14 mouse cellular contexts compared by ENCODE assay signal in genomic region chr15:4356397-4356796, GRCm38 (mm10). TPM values are rescaled to one million over a fixed set of nuclear protein-coding genes. Genes with fewer than 3 reads are reported as not detected.
A peak's percentile ranks its signal among the peaks of the same experiment; 100 is the strongest.
DNase-seq lines count a peak whose midpoint lies in the region; ATAC-seq lines count a peak whose summit lies in the region.
"Had no signal": no experiment of that assay in that cellular context is flagged by ENCODE, and none has a peak within 500 bp of the region (broad histone marks: within the 10 kb centered on the region; RNA-seq: fewer than 3 reads in every experiment).

No protein-coding gene starts in this region.

- ATAC-seq in heart, embryonic 11.5 days (replicated peaks; ENCODE audit: insufficient number of reproducible peaks, low FRiP score, low TSS enrichment) = no peak
- ATAC-seq: midbrain, embryonic 16.5 days had no signal

- H3K27me3 ChIP-seq in heart, embryonic 11.5 days (ENCODE audit: control insufficient read depth, insufficient read depth, low read length) = no peaks in the 10 kb centered on the region
- H3K27me3 ChIP-seq: embryonic facial prominence, embryonic 15.5 days; heart, embryonic 15.5 days had no signal

- H3K27ac ChIP-seq in heart, embryonic 11.5 days (ENCODE audit: low read depth, low read length) = no peak overlapping the region
- H3K27ac ChIP-seq: embryonic facial prominence, embryonic 15.5 days; heart, embryonic 15.5 days; kidney, postnatal 0 days had no signal

- DNase-seq in heart, adult 18-20 months = peak; percentile 32 to 60
- DNase-seq in R1 (ENCODE audit: low read depth, low spot score) = peak; percentile 18
- peak; percentile 26 to 50 for DNase-seq in cerebellum, postnatal 10 days
- DNase-seq in kidney, postnatal 25 days = peak; percentile 21 to 45
- no peak for DNase-seq in left cerebral cortex, postnatal 10 days (ENCODE audit: extremely low spot score in 1 of 2, low spot score in 2 of 2)
- DNase-seq in thymus, postnatal 25 days = no peak
- DNase-seq in c-Kit-positive CD71-positive TER-119-positive erythroid progenitor cells, embryonic 14.5 days (ENCODE audit: low spot score) = no peak
- DNase-seq: lung, embryonic 14.5 days had no signal

- no peak overlapping the region for H3K4me2 ChIP-seq in heart, embryonic 11.5 days
- H3K4me2 ChIP-seq: embryonic facial prominence, embryonic 15.5 days; heart, embryonic 15.5 days; lung, embryonic 14.5 days had no signal

- H3K4me3 ChIP-seq in heart, embryonic 11.5 days (ENCODE audit: low read depth, low read length) = no peak overlapping the region
- H3K4me3 ChIP-seq: embryonic facial prominence, embryonic 15.5 days; heart, embryonic 15.5 days had no signal

- H3K9me3 ChIP-seq in heart, embryonic 11.5 days (replicated peaks; ENCODE audit: control insufficient read depth, low read length) = no peaks in the 10 kb centered on the region; the same call in 1 of the 2 replicates
- H3K9me3 ChIP-seq: embryonic facial prominence, embryonic 15.5 days; heart, embryonic 15.5 days had no signal

- intact Hi-C loops in left cerebral cortex, postnatal 10 days (cut with DNase I) = no loop called here

- 61% methylated on average over 11 of the region's 11 CpGs for WGBS in heart, embryonic 11.5 days (ENCODE audit: insufficient replicate concordance)

- H3K4me1 ChIP-seq in heart, embryonic 11.5 days (ENCODE audit: control insufficient read depth, insufficient read depth, low read length) = no peaks in the 10 kb centered on the region
- H3K4me1 ChIP-seq: embryonic facial prominence, embryonic 15.5 days; heart, embryonic 15.5 days had no signal

- no peak overlapping the region for H3K9ac ChIP-seq in heart, embryonic 11.5 days (ENCODE audit: low read depth, low read length)
- H3K9ac ChIP-seq: embryonic facial prominence, embryonic 15.5 days; heart, embryonic 15.5 days; lung, embryonic 14.5 days had no signal

- H3K36me3 ChIP-seq in heart, embryonic 11.5 days (ENCODE audit: control insufficient read depth, insufficient read depth, low read length) = no peaks in the 10 kb centered on the region
- H3K36me3 ChIP-seq: embryonic facial prominence, embryonic 15.5 days; heart, embryonic 15.5 days had no signal

RNA-seq across cellular contexts. Expression of gene Plcxd3, which starts 18.9 kb away (rescaled TPM):
- under 1 TPM; 0.37 to 0.67 TPM for total RNA-seq in heart, adult 18-20 months (2021)
- 1.4 and 1.7 TPM in 2 replicates for polyA plus RNA-seq in heart, embryonic 11.5 days (2014; fragmentation: Nextera tagmentation; extraction: Ambion mirVana)
- total RNA-seq in left cerebral cortex, postnatal 10 days (2021) = 10 to 100 TPM; 46.4 to 47.0 TPM
- polyA plus RNA-seq: thymus, postnatal 0 days had no signal

Comparison
In these comparisons a context has a peak if more than half of its experiments do, and no peak if none do; other contexts are left out.
1. DNase-seq: peak in heart, adult 18-20 months (2 of 2), R1 (single experiment), cerebellum, postnatal 10 days (2 of 2) and kidney, postnatal 25 days (2 of 2); none in left cerebral cortex, postnatal 10 days (0 of 2), thymus, postnatal 25 days (single experiment) and c-Kit-positive CD71-positive TER-119-positive erythroid progenitor cells, embryonic 14.5 days (single experiment).
2. RNA of gene Plcxd3, which starts 18.9 kb away (total RNA-seq): 46.4 to 47.0 TPM in left cerebral cortex, postnatal 10 days; 0.37 to 0.67 TPM in heart, adult 18-20 months; every median in the first group is over 10 times any median in the second.